Mouse (Mus musculus): ENCODE results near the gene Golph3l. TPM values are rescaled to one million over a fixed set of nuclear protein-coding genes. Genes with fewer than 3 reads are reported as not detected.

Golph3l gene
- polyA plus RNA-seq (2014; fragmentation: Illumina TruSeq; extraction: RNeasy Lipid Tissue Mini Kit (QIAGEN cat#74804); ENCODE audit: insufficient read depth, low read depth, low replicate concordance): 17.7 TPM

GRCm38 (mm10) chr3:95588604-95589086 lies at the start of gene Golph3l:
Gene Golph3l, plus strand, starts transcription at chr3:95588934.

DNA sequence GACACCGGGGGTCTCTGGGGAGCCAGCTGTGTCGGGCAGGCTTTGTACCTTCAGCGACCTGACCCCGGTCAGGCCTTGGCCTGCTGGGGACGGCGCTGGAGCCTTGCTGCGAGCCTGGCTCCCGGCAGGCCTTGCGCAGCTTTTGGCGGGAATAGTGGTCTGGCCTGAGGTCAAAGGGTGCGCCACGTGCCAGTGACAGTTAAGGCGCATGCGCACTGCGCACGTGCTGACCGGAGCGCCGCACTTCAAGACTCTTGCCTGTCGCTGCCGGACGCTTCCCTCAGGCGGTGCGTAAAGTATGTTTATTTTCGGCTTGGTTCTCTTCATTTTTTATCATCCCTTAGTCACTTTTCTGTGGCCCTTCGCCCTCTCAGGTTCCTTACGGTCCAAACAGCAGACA lies 29.3 kb upstream of the Golph3l start, which contains the start of gene Hormad1:
Hormad1 (plus strand) TSS at position 241 of the 400 bp plus-strand sequence.

DNA sequence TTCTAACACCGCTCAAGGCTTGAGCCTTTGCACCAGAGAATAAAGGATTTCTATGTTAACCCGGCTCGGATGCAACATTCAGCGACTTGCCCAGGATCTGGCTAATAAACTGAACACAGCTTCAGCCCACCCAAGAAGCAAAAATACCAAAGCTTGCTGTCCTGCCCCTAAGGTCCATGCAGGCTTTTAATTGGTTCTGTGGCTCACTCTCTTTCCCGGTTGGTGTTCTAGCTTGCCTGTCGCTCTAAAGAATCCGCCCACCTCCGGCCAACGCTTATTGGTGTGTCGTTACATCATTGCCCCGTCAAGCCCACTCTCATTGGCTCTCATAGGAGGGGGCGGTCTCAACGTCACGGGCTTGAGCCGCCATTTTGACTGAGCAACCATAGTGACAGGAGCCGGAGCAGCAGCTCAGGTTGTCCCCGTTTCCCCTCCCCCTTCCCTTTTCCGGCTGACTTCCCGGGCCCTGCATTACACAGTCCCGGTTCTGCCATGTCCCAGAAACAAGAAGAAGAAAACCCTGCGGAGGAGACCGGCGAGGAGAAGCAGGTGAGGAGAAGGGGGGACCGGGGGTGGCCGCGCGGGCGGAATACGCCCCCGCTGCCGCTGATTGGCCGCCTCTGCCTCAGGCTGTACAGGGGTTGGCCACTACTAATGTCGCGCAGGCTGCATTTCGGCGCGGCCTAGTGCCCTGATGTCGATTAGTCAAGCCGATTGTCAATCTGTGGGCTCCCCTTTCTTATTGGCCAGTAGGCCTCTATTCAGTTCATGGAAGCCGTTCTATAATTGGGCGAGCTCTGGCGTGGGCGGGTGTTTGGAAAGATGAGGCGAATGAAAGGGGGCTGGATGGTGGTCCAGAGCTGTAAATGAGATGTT lies 36.1 kb downstream of the Golph3l start, which contains the start of gene Ensa:
Ensa (plus strand) TSS at position 366 of the 876 bp plus-strand sequence.

DNA sequence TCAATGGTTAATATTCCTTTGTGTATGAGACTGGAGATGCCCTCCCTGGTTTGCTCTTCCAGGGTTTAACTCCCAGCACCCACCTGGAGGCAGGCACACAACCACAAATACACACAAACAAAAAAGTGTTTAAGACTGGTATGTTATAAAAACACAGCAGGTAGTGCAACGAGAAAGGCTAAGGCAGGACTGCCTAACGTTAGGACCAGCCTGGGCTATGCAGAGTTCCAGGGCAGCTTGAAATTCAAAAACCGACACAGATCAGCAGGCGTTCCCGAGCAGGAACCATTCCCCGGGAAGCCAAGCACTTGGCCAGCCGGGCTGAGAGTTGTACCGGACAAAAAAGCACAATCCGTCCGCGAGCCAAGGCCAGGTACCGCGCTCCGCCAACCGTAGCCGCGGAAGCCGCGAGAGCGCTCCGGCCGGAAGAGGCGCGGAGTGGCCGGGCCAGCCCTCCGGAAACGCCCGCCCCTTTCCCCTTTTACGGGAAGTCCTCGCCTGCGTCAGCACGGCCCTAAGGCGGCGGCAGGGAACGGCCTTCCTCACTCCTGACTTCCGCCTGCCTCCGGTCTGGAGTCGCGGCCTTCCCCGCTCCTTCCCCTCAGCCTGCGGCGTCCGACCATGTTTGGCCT lies 69.6 kb downstream of the Golph3l start, which contains the start of gene Mcl1:
Mcl1 (plus strand) TSS at position 553 of the 632 bp plus-strand sequence.

Other genes with a start within 250 kb of the Golph3l start
- 9.2 TPM for gene Setdb1, start 231.7 kb upstream of the Golph3l start, polyA plus RNA-seq (2014; fragmentation: Illumina TruSeq; extraction: RNeasy Lipid Tissue Mini Kit (QIAGEN cat#74804); ENCODE audit: insufficient read depth, low read depth, low replicate concordance)
- gene 4930558C23Rik, start 186.1 kb upstream of the Golph3l start, polyA plus RNA-seq (2014; fragmentation: Illumina TruSeq; extraction: RNeasy Lipid Tissue Mini Kit (QIAGEN cat#74804); ENCODE audit: insufficient read depth, low read depth, low replicate concordance): not detected
- 15.8 TPM for gene Arnt, start 154.5 kb upstream of the Golph3l start, polyA plus RNA-seq (2014; fragmentation: Illumina TruSeq; extraction: RNeasy Lipid Tissue Mini Kit (QIAGEN cat#74804); ENCODE audit: insufficient read depth, low read depth, low replicate concordance)
- 22.5 TPM for gene Ctsk, start 89.7 kb upstream of the Golph3l start, polyA plus RNA-seq (2014; fragmentation: Illumina TruSeq; extraction: RNeasy Lipid Tissue Mini Kit (QIAGEN cat#74804); ENCODE audit: insufficient read depth, low read depth, low replicate concordance)
- gene Ctss, start 62.1 kb upstream of the Golph3l start, polyA plus RNA-seq (2014; fragmentation: Illumina TruSeq; extraction: RNeasy Lipid Tissue Mini Kit (QIAGEN cat#74804); ENCODE audit: insufficient read depth, low read depth, low replicate concordance): 277 TPM
- not detected for gene Hormad1, start 29.3 kb upstream of the Golph3l start, polyA plus RNA-seq (2014; fragmentation: Illumina TruSeq; extraction: RNeasy Lipid Tissue Mini Kit (QIAGEN cat#74804); ENCODE audit: insufficient read depth, low read depth, low replicate concordance)
- 61.9 TPM for gene Ensa, start 36.1 kb downstream of the Golph3l start, polyA plus RNA-seq (2014; fragmentation: Illumina TruSeq; extraction: RNeasy Lipid Tissue Mini Kit (QIAGEN cat#74804); ENCODE audit: insufficient read depth, low read depth, low replicate concordance)
- 167 TPM for gene Mcl1, start 69.9 kb downstream of the Golph3l start, polyA plus RNA-seq (2014; fragmentation: Illumina TruSeq; extraction: RNeasy Lipid Tissue Mini Kit (QIAGEN cat#74804); ENCODE audit: insufficient read depth, low read depth, low replicate concordance)
- 23.2 TPM for gene Adamtsl4, start 99.0 kb downstream of the Golph3l start, polyA plus RNA-seq (2014; fragmentation: Illumina TruSeq; extraction: RNeasy Lipid Tissue Mini Kit (QIAGEN cat#74804); ENCODE audit: insufficient read depth, low read depth, low replicate concordance)
- gene Ecm1, start 150.6 kb downstream of the Golph3l start, polyA plus RNA-seq (2014; fragmentation: Illumina TruSeq; extraction: RNeasy Lipid Tissue Mini Kit (QIAGEN cat#74804); ENCODE audit: insufficient read depth, low read depth, low replicate concordance): 101 TPM
- 17.0 TPM for gene Tars2, start 171.3 kb downstream of the Golph3l start, polyA plus RNA-seq (2014; fragmentation: Illumina TruSeq; extraction: RNeasy Lipid Tissue Mini Kit (QIAGEN cat#74804); ENCODE audit: insufficient read depth, low read depth, low replicate concordance)
- gene Rprd2, start 229.9 kb downstream of the Golph3l start, polyA plus RNA-seq (2014; fragmentation: Illumina TruSeq; extraction: RNeasy Lipid Tissue Mini Kit (QIAGEN cat#74804); ENCODE audit: insufficient read depth, low read depth, low replicate concordance): 5.7 TPM

Measured in lung, adult 10 weeks (tissue).